Mouse (Mus musculus): ENCODE measurements around the gene Rab4a. TPM values are rescaled to one million over a fixed set of nuclear protein-coding genes. Genes with fewer than 3 reads are reported as not detected.

The Rab4a gene
- polyA plus RNA-seq, 1 experiment from 2014 or later, result 32.2 TPM

GRCm38 (mm10) chr8:123786166-123786565, 19.6 kb upstream of the Rab4a start:
- Histone ChIP-seq H3K9ac (ENCODE audit: low read length) (no peak overlapping the region), H3K27me3 (ENCODE audit: control insufficient read depth, insufficient read depth, low read depth, low read length) (no peaks in the 10 kb centered on the region), H3K4me2 (ENCODE audit: low read depth, low read length) (no peak overlapping the region), H3K9me3 (ENCODE audit: control insufficient read depth, low read length) (no peaks in the 10 kb centered on the region), H3K27ac (ENCODE audit: low read length) (no peak overlapping the region), H3K4me3 (ENCODE audit: low read length) (no peak overlapping the region), H3K36me3 (ENCODE audit: control insufficient read depth, insufficient read depth, low read length) (no peaks in the 10 kb centered on the region), H3K4me1 (replicated peaks; ENCODE audit: control insufficient read depth, insufficient read depth, low read length) (0 out of 2 replicates have a peak, but pooled peaks cover 9% of the 10 kb centered on the region)
- no peak for ATAC-seq (ENCODE audit: low read depth)
- WGBS, result 65% methylated on average over 6 of the region's 6 CpGs

GRCm38 (mm10) chr8:123786644-123787043, 19.1 kb upstream of the Rab4a start:
- no peaks in the 10 kb centered on the region for H3K27me3 ChIP-seq (ENCODE audit: control insufficient read depth, insufficient read depth, low read depth, low read length)
- no peak overlapping the region for H3K27ac ChIP-seq (ENCODE audit: low read length)
- H3K36me3 ChIP-seq (ENCODE audit: control insufficient read depth, insufficient read depth, low read length), result no peaks in the 10 kb centered on the region
- no peak overlapping the region for H3K9ac ChIP-seq (ENCODE audit: low read length)
- no peak for ATAC-seq (ENCODE audit: low read depth)
- 73% methylated on average over 5 of the region's 6 CpGs for whole genome bisulfite sequencing
- H3K4me1 ChIP-seq (replicated peaks; ENCODE audit: control insufficient read depth, insufficient read depth, low read length), result 0 out of 2 replicates have a peak, but pooled peaks cover 9% of the 10 kb centered on the region
- no peaks in the 10 kb centered on the region for H3K9me3 ChIP-seq (ENCODE audit: control insufficient read depth, low read length)
- H3K4me3 ChIP-seq (ENCODE audit: low read length), result no peak overlapping the region
- no peak overlapping the region for H3K4me2 ChIP-seq (ENCODE audit: low read depth, low read length)

GRCm38 (mm10) chr8:123787254-123787897, 18.4 kb upstream of the Rab4a start:
- H3K4me2 ChIP-seq (ENCODE audit: low read depth, low read length), result peak overlapping the region; percentile 23
- no peaks in the 10 kb centered on the region for H3K9me3 ChIP-seq (ENCODE audit: control insufficient read depth, low read length)
- 0 out of 2 replicates have a peak, but pooled peaks cover 9% of the 10 kb centered on the region for H3K4me1 ChIP-seq (replicated peaks; ENCODE audit: control insufficient read depth, insufficient read depth, low read length)
- ATAC-seq (ENCODE audit: low read depth), result no peak
- H3K9ac ChIP-seq (ENCODE audit: low read length), result no peak overlapping the region
- H3K27ac ChIP-seq (ENCODE audit: low read length), result no peak overlapping the region
- H3K36me3 ChIP-seq (ENCODE audit: control insufficient read depth, insufficient read depth, low read length), result no peaks in the 10 kb centered on the region
- no peaks in the 10 kb centered on the region for H3K27me3 ChIP-seq (ENCODE audit: control insufficient read depth, insufficient read depth, low read depth, low read length)
- WGBS, result 33% methylated on average over 21 of the region's 21 CpGs
- peak overlapping the region; percentile 4; the same call in 1 of the 2 replicates for H3K4me3 ChIP-seq (ENCODE audit: low read length)

GRCm38 (mm10) chr8:123788416-123789170, 17.2 kb upstream of the Rab4a start:
- 42% methylated on average over 14 of the region's 14 CpGs for WGBS
- Histone ChIP-seq H3K4me2 (ENCODE audit: low read depth, low read length) (no peak overlapping the region), H3K27me3 (ENCODE audit: control insufficient read depth, insufficient read depth, low read depth, low read length) (no peaks in the 10 kb centered on the region), H3K4me3 (ENCODE audit: low read length) (no peak overlapping the region), H3K36me3 (ENCODE audit: control insufficient read depth, insufficient read depth, low read length) (no peaks in the 10 kb centered on the region), H3K9me3 (ENCODE audit: control insufficient read depth, low read length) (no peaks in the 10 kb centered on the region), H3K9ac (ENCODE audit: low read length) (no peak overlapping the region), H3K4me1 (replicated peaks; ENCODE audit: control insufficient read depth, insufficient read depth, low read length) (0 out of 2 replicates have a peak, but pooled peaks cover 7% of the 10 kb centered on the region), H3K27ac (ENCODE audit: low read length) (no peak overlapping the region)
- ATAC-seq (ENCODE audit: low read depth), result no peak

GRCm38 (mm10) chr8:123789461-123789860, 16.3 kb upstream of the Rab4a start:
- H3K4me2 ChIP-seq (ENCODE audit: low read depth, low read length), result no peak overlapping the region
- H3K9ac ChIP-seq (ENCODE audit: low read length), result no peak overlapping the region
- H3K36me3 ChIP-seq (ENCODE audit: control insufficient read depth, insufficient read depth, low read length), result no peaks in the 10 kb centered on the region
- ATAC-seq (ENCODE audit: low read depth), result no peak
- H3K9me3 ChIP-seq (ENCODE audit: control insufficient read depth, low read length), result no peaks in the 10 kb centered on the region
- WGBS, result 65% methylated on average over 9 of the region's 9 CpGs
- H3K27me3 ChIP-seq (ENCODE audit: control insufficient read depth, insufficient read depth, low read depth, low read length), result no peaks in the 10 kb centered on the region
- H3K4me3 ChIP-seq (ENCODE audit: low read length), result no peak overlapping the region
- H3K4me1 ChIP-seq (replicated peaks; ENCODE audit: control insufficient read depth, insufficient read depth, low read length), result peaks cover 5% of the 10 kb centered on the region; the same call in 1 of the 2 replicates
- H3K27ac ChIP-seq (ENCODE audit: low read length), result no peak overlapping the region

GRCm38 (mm10) chr8:123789970-123790369, 15.8 kb upstream of the Rab4a start:
- no peaks in the 10 kb centered on the region for H3K27me3 ChIP-seq (ENCODE audit: control insufficient read depth, insufficient read depth, low read depth, low read length)
- ATAC-seq (ENCODE audit: low read depth), result no peak
- no peak overlapping the region for H3K4me3 ChIP-seq (ENCODE audit: low read length)
- H3K36me3 ChIP-seq (ENCODE audit: control insufficient read depth, insufficient read depth, low read length), result no peaks in the 10 kb centered on the region
- no peak overlapping the region for H3K4me2 ChIP-seq (ENCODE audit: low read depth, low read length)
- H3K9ac ChIP-seq (ENCODE audit: low read length), result no peak overlapping the region
- H3K9me3 ChIP-seq (ENCODE audit: control insufficient read depth, low read length), result no peaks in the 10 kb centered on the region
- H3K27ac ChIP-seq (ENCODE audit: low read length), result no peak overlapping the region
- peaks cover 5% of the 10 kb centered on the region; the same call in 1 of the 2 replicates for H3K4me1 ChIP-seq (replicated peaks; ENCODE audit: control insufficient read depth, insufficient read depth, low read length)
- WGBS, result 0% methylated on average over 4 of the region's 4 CpGs

GRCm38 (mm10) chr8:123791101-123791844, 14.5 kb upstream of the Rab4a start:
- Histone ChIP-seq H3K9ac (ENCODE audit: low read length) (no peak overlapping the region), H3K4me3 (ENCODE audit: low read length) (no peak overlapping the region), H3K4me1 (replicated peaks; ENCODE audit: control insufficient read depth, insufficient read depth, low read length) (peaks cover 5% of the 10 kb centered on the region; the same call in 1 of the 2 replicates), H3K9me3 (ENCODE audit: control insufficient read depth, low read length) (no peaks in the 10 kb centered on the region), H3K4me2 (ENCODE audit: low read depth, low read length) (no peak overlapping the region), H3K27ac (ENCODE audit: low read length) (no peak overlapping the region), H3K27me3 (ENCODE audit: control insufficient read depth, insufficient read depth, low read depth, low read length) (no peaks in the 10 kb centered on the region), H3K36me3 (ENCODE audit: control insufficient read depth, insufficient read depth, low read length) (no peaks in the 10 kb centered on the region)
- 63% methylated on average over 16 of the region's 16 CpGs for WGBS
- ATAC-seq (ENCODE audit: low read depth), result no peak

- peaks cover 5% of the 10 kb centered on the region; the same call in 1 of the 2 replicates for H3K4me1 ChIP-seq (replicated peaks; ENCODE audit: control insufficient read depth, insufficient read depth, low read length)
- 75% methylated on average over 7 of the region's 7 CpGs for WGBS
- ATAC-seq (ENCODE audit: low read depth), result no peak
Observed at GRCm38 (mm10) chr8:123791845-123792225, 13.9 kb upstream of the Rab4a start.

GRCm38 (mm10) chr8:123793900-123794299, 11.9 kb upstream of the Rab4a start:
- Histone ChIP-seq H3K36me3 (ENCODE audit: control insufficient read depth, insufficient read depth, low read length) (no peaks in the 10 kb centered on the region), H3K4me3 (ENCODE audit: low read length) (no peak overlapping the region), H3K4me1 (replicated peaks; ENCODE audit: control insufficient read depth, insufficient read depth, low read length) (no peaks in the 10 kb centered on the region; the same call in 1 of the 2 replicates), H3K27ac (ENCODE audit: low read length) (no peak overlapping the region), H3K4me2 (ENCODE audit: low read depth, low read length) (no peak overlapping the region), H3K27me3 (ENCODE audit: control insufficient read depth, insufficient read depth, low read depth, low read length) (no peaks in the 10 kb centered on the region), H3K9me3 (ENCODE audit: control insufficient read depth, low read length) (no peaks in the 10 kb centered on the region), H3K9ac (ENCODE audit: low read length) (no peak overlapping the region)
- WGBS, result 9% methylated on average over 10 of the region's 10 CpGs
- ATAC-seq (ENCODE audit: low read depth), result no peak

More at GRCm38 (mm10) chr8:123791845-123792225, 13.9 kb upstream of the Rab4a start:
- Histone ChIP-seq H3K9ac (ENCODE audit: low read length) (no peak overlapping the region), H3K27me3 (ENCODE audit: control insufficient read depth, insufficient read depth, low read depth, low read length) (no peaks in the 10 kb centered on the region), H3K27ac (ENCODE audit: low read length) (no peak overlapping the region), H3K9me3 (ENCODE audit: control insufficient read depth, low read length) (no peaks in the 10 kb centered on the region), H3K36me3 (ENCODE audit: control insufficient read depth, insufficient read depth, low read length) (no peaks in the 10 kb centered on the region), H3K4me3 (ENCODE audit: low read length) (no peak overlapping the region), H3K4me2 (ENCODE audit: low read depth, low read length) (no peak overlapping the region)
